ENCODE assay signal across 9 mouse cellular contexts in genomic region chr13:28720639-28721239, GRCm38 (mm10).
A peak's percentile ranks its signal among the peaks of the same experiment; 100 is the strongest.
DNase-seq lines count a peak whose midpoint lies in the region; ATAC-seq lines count a peak whose summit lies in the region.
"Had no signal": no experiment of that assay in that cellular context is flagged by ENCODE, and none has a peak within 500 bp of the region (broad histone marks: within the 10 kb centered on the region; RNA-seq: fewer than 3 reads in every experiment).

No protein-coding gene starts in this region.

- peak overlapping the region; percentile 74 for H3K27ac ChIP-seq in midbrain, embryonic 16.5 days (ENCODE audit: low read length)
- H3K27ac ChIP-seq: macrophage had no signal

- no peaks in the 10 kb centered on the region for H3K9me3 ChIP-seq in midbrain, embryonic 16.5 days (replicated peaks; ENCODE audit: control insufficient read depth, low read length, poor library complexity, severe bottlenecking)

- peaks cover 42% of the 10 kb centered on the region for H3K4me1 ChIP-seq in midbrain, embryonic 16.5 days (ENCODE audit: control insufficient read depth, insufficient read depth, low read length)

- peak; percentile 69 for ATAC-seq in midbrain, embryonic 16.5 days
- ATAC-seq in inflammation-experienced regulatory T-cells, adult 6 months: no peak

- no peaks in the 10 kb centered on the region for H3K36me3 ChIP-seq in midbrain, embryonic 16.5 days (ENCODE audit: control insufficient read depth, insufficient read depth, low read length)

- WGBS in midbrain, embryonic 16.5 days: 31% methylated on average over 11 of the region's 11 CpGs

- no peak overlapping the region for H3K4me3 ChIP-seq in midbrain, embryonic 16.5 days (ENCODE audit: low read depth, low read length)

- H3K27me3 ChIP-seq in midbrain, embryonic 16.5 days (ENCODE audit: control insufficient read depth, insufficient read depth, low read depth, low read length): no peaks in the 10 kb centered on the region

- peak; percentile 19 for DNase-seq in embryo, embryonic 10 days (ENCODE audit: low spot score)
- DNase-seq in embryo, embryonic 9.5 days (ENCODE audit: extremely low spot score): no peak
- DNase-seq in embryo, embryonic 10.5 days (ENCODE audit: low spot score): peak; percentile 49
- peak; percentile 42 for DNase-seq in heart, adult 8-10 months (ENCODE audit: low spot score)
- peak; percentile 39 to 63 for DNase-seq in layer of hippocampus, postnatal 14 days (ENCODE audit: low spot score in 2 of 2)
- no peak for DNase-seq in T-cell, adult 2 months (ENCODE audit: low spot score)

- 0 out of 2 replicates have a peak overlapping the region, but pooled peaks have one; percentile 10 for H3K9ac ChIP-seq in midbrain, embryonic 16.5 days (ENCODE audit: low read depth, low read length)

- peak overlapping the region; percentile 25 for H3K4me2 ChIP-seq in midbrain, embryonic 16.5 days (ENCODE audit: low read length)

Comparison
In these comparisons a context has a peak if more than half of its experiments do, and no peak if none do; other contexts are left out.
1. DNase-seq: peak in embryo, embryonic 10 days (single experiment), embryo, embryonic 10.5 days (single experiment), heart, adult 8-10 months (single experiment) and layer of hippocampus, postnatal 14 days (2 of 2); none in embryo, embryonic 9.5 days (single experiment) and T-cell, adult 2 months (single experiment).